In genomic region chr15:82928844-82929243, GRCm38 (mm10) we compare ENCODE assay signal across 11 mouse cellular contexts. TPM values are rescaled to one million over a fixed set of nuclear protein-coding genes. Genes with fewer than 3 reads are reported as not detected.
A peak's percentile ranks its signal among the peaks of the same experiment; 100 is the strongest.
DNase-seq lines count a peak whose midpoint lies in the region; ATAC-seq lines count a peak whose summit lies in the region.
"Had no signal": no experiment of that assay in that cellular context is flagged by ENCODE, and none has a peak within 500 bp of the region (broad histone marks: within the 10 kb centered on the region; RNA-seq: fewer than 3 reads in every experiment).

No protein-coding gene starts in this region.

- 52% methylated on average over 8 of the region's 8 CpGs for WGBS in neural tube, embryonic 13.5 days
- WGBS in neural tube, embryonic 15.5 days: 62% methylated on average over 8 of the region's 8 CpGs
- 50% methylated on average over 8 of the region's 8 CpGs for WGBS in embryonic facial prominence, embryonic 13.5 days
- WGBS in intestine, embryonic 16.5 days: 35% methylated on average over 8 of the region's 8 CpGs
- 35% methylated on average over 8 of the region's 8 CpGs for WGBS in stomach, embryonic 16.5 days

- H3K9ac ChIP-seq in neural tube, embryonic 13.5 days: no peak overlapping the region
- no peak overlapping the region for H3K9ac ChIP-seq in neural tube, embryonic 15.5 days (replicated peaks)
- no peak overlapping the region for H3K9ac ChIP-seq in embryonic facial prominence, embryonic 13.5 days
- H3K9ac ChIP-seq in intestine, embryonic 16.5 days (ENCODE audit: low read depth, low read length): no peak overlapping the region
- H3K9ac ChIP-seq in stomach, embryonic 16.5 days (ENCODE audit: low read length): no peak overlapping the region
- H3K9ac ChIP-seq: liver, embryonic 13.5 days had no signal

- no peak overlapping the region for H3K4me3 ChIP-seq in neural tube, embryonic 13.5 days
- H3K4me3 ChIP-seq in neural tube, embryonic 15.5 days (replicated peaks): no peak overlapping the region
- no peak overlapping the region for H3K4me3 ChIP-seq in embryonic facial prominence, embryonic 13.5 days
- H3K4me3 ChIP-seq in intestine, embryonic 16.5 days (ENCODE audit: low read length): no peak overlapping the region
- H3K4me3 ChIP-seq in stomach, embryonic 16.5 days (replicated peaks; ENCODE audit: low read length): no peak overlapping the region
- H3K4me3 ChIP-seq: liver, embryonic 13.5 days had no signal

- intact Hi-C loops in heart, postnatal 14 days (cut with DNase I): no loop called here

- peaks cover 58% of the 10 kb centered on the region for H3K27me3 ChIP-seq in neural tube, embryonic 13.5 days
- peaks cover 5% of the 10 kb centered on the region; the same call in 1 of the 2 replicates for H3K27me3 ChIP-seq in neural tube, embryonic 15.5 days (replicated peaks)
- H3K27me3 ChIP-seq in embryonic facial prominence, embryonic 13.5 days: peaks cover 8% of the 10 kb centered on the region
- no peaks in the 10 kb centered on the region; the same call in 1 of the 2 replicates for H3K27me3 ChIP-seq in intestine, embryonic 16.5 days (replicated peaks; ENCODE audit: control insufficient read depth, insufficient read depth, low read length)
- 0 out of 2 replicates have a peak, but pooled peaks cover 2% of the 10 kb centered on the region for H3K27me3 ChIP-seq in stomach, embryonic 16.5 days (ENCODE audit: control insufficient read depth, insufficient read depth, low read length)

- H3K4me2 ChIP-seq in neural tube, embryonic 13.5 days: no peak overlapping the region
- no peak overlapping the region for H3K4me2 ChIP-seq in neural tube, embryonic 15.5 days
- H3K4me2 ChIP-seq in embryonic facial prominence, embryonic 13.5 days: no peak overlapping the region; the same call in 1 of the 2 replicates
- 0 out of 2 replicates have a peak overlapping the region, but pooled peaks have one; percentile 2 for H3K4me2 ChIP-seq in intestine, embryonic 16.5 days (ENCODE audit: low read depth, low read length)
- H3K4me2 ChIP-seq in stomach, embryonic 16.5 days (ENCODE audit: low read depth, low read length): no peak overlapping the region
- H3K4me2 ChIP-seq: liver, embryonic 13.5 days had no signal

- peak overlapping the region; percentile 77; the same call in 1 of the 2 replicates for H3K27ac ChIP-seq in neural tube, embryonic 13.5 days (replicated peaks)
- no peak overlapping the region for H3K27ac ChIP-seq in neural tube, embryonic 15.5 days (replicated peaks)
- H3K27ac ChIP-seq in embryonic facial prominence, embryonic 13.5 days: peak overlapping the region; percentile 62; the same call in 1 of the 2 replicates
- no peak overlapping the region for H3K27ac ChIP-seq in intestine, embryonic 16.5 days (ENCODE audit: low read length)
- peak overlapping the region; percentile 31 for H3K27ac ChIP-seq in stomach, embryonic 16.5 days (ENCODE audit: low read length)
- H3K27ac ChIP-seq: liver, embryonic 13.5 days had no signal

- H3K9me3 ChIP-seq in neural tube, embryonic 13.5 days: no peaks in the 10 kb centered on the region
- H3K9me3 ChIP-seq in neural tube, embryonic 15.5 days (replicated peaks): no peaks in the 10 kb centered on the region
- H3K9me3 ChIP-seq in embryonic facial prominence, embryonic 13.5 days: no peaks in the 10 kb centered on the region
- H3K9me3 ChIP-seq in intestine, embryonic 16.5 days (ENCODE audit: control insufficient read depth, low read length): no peaks in the 10 kb centered on the region
- no peaks in the 10 kb centered on the region for H3K9me3 ChIP-seq in stomach, embryonic 16.5 days (replicated peaks; ENCODE audit: control insufficient read depth, low read length)
- H3K9me3 ChIP-seq: liver, embryonic 13.5 days had no signal

- peaks cover 88% of the 10 kb centered on the region for H3K4me1 ChIP-seq in neural tube, embryonic 13.5 days (replicated peaks)
- peaks cover 95% of the 10 kb centered on the region for H3K4me1 ChIP-seq in neural tube, embryonic 15.5 days
- H3K4me1 ChIP-seq in embryonic facial prominence, embryonic 13.5 days: peaks cover 89% of the 10 kb centered on the region
- H3K4me1 ChIP-seq in intestine, embryonic 16.5 days (ENCODE audit: control insufficient read depth, insufficient read depth, low read length): peaks cover 63% of the 10 kb centered on the region
- peaks cover 69% of the 10 kb centered on the region for H3K4me1 ChIP-seq in stomach, embryonic 16.5 days (ENCODE audit: control insufficient read depth, insufficient read depth, low read length)
- H3K4me1 ChIP-seq: liver, embryonic 13.5 days had no signal

- no peak for DNase-seq in heart, postnatal 14 days
- DNase-seq in heart, postnatal 4 days: no peak
- DNase-seq: gastrocnemius, postnatal 14 days; liver, embryonic 13.5 days; right cerebral cortex, adult 18-20 months had no signal

- no peaks in the 10 kb centered on the region for H3K36me3 ChIP-seq in neural tube, embryonic 13.5 days
- H3K36me3 ChIP-seq in neural tube, embryonic 15.5 days: no peaks in the 10 kb centered on the region
- no peaks in the 10 kb centered on the region for H3K36me3 ChIP-seq in embryonic facial prominence, embryonic 13.5 days
- no peaks in the 10 kb centered on the region for H3K36me3 ChIP-seq in intestine, embryonic 16.5 days (ENCODE audit: control insufficient read depth, insufficient read depth, low read length)
- no peaks in the 10 kb centered on the region for H3K36me3 ChIP-seq in stomach, embryonic 16.5 days (ENCODE audit: control insufficient read depth, insufficient read depth, low read length)
- H3K36me3 ChIP-seq: liver, embryonic 13.5 days had no signal

- no peak for ATAC-seq in neural tube, embryonic 13.5 days (ENCODE audit: low read depth)
- ATAC-seq in neural tube, embryonic 15.5 days (ENCODE audit: low FRiP score): no peak
- ATAC-seq in embryonic facial prominence, embryonic 13.5 days (ENCODE audit: insufficient number of reproducible peaks, insufficient read depth, low FRiP score, low TSS enrichment, low read depth): no peak
- peak; percentile 74 for ATAC-seq in intestine, embryonic 16.5 days
- ATAC-seq in stomach, embryonic 16.5 days (ENCODE audit: insufficient read depth, low FRiP score): peak; percentile 38; the same call in 1 of the 2 replicates
- ATAC-seq: Patski had no signal

RNA-seq across cellular contexts. Expression of gene Tcf20, which starts 58.8 kb away (rescaled TPM):
- polyA plus RNA-seq in neural tube, embryonic 13.5 days (2015; fragmentation: Nextera tagmentation; extraction: Ambion mirVana): 11.8 and 12.7 TPM in 2 replicates
- 11.2 and 11.5 TPM in 2 replicates for polyA plus RNA-seq in neural tube, embryonic 15.5 days (2015; fragmentation: Nextera tagmentation; extraction: Ambion mirVana)
- 15.2 and 15.8 TPM in 2 replicates for polyA plus RNA-seq in embryonic facial prominence, embryonic 13.5 days (2015; fragmentation: Nextera tagmentation; extraction: Ambion mirVana)
- 5.1 and 5.5 TPM in 2 replicates for polyA plus RNA-seq in intestine, embryonic 16.5 days (2015; fragmentation: Nextera tagmentation; extraction: Ambion mirVana)
- polyA plus RNA-seq in stomach, embryonic 16.5 days (2015; fragmentation: Nextera tagmentation; extraction: Ambion mirVana): 7.1 and 8.0 TPM in 2 replicates
- 10 to 100 TPM; 49.9 to 59.1 TPM for total RNA-seq in heart, postnatal 14 days (2021)
- total RNA-seq in heart, postnatal 4 days (2021): 10 to 100 TPM; 71.1 to 78.7 TPM

Comparison
In these comparisons a context has a peak if more than half of its experiments do, and no peak if none do; other contexts are left out.
1. H3K27ac ChIP-seq: peak in neural tube, embryonic 13.5 days (single experiment), embryonic facial prominence, embryonic 13.5 days (single experiment) and stomach, embryonic 16.5 days (single experiment); none in neural tube, embryonic 15.5 days (single experiment) and intestine, embryonic 16.5 days (single experiment).
2. ATAC-seq: peak in intestine, embryonic 16.5 days (single experiment) and stomach, embryonic 16.5 days (single experiment); none in neural tube, embryonic 13.5 days (single experiment), neural tube, embryonic 15.5 days (single experiment) and embryonic facial prominence, embryonic 13.5 days (single experiment).